Mouse (Mus musculus) lung, postnatal 0 days (tissue): ENCODE data around the gene Pou6f1. TPM values are rescaled to one million over a fixed set of nuclear protein-coding genes. Genes with fewer than 3 reads are reported as not detected.
"Not testable (repeated sequence)": the region's sequence is repeated elsewhere in the genome, so short reads cannot be mapped to it uniquely, and the experiment has no call there.

ENCODE experiments used
- ATAC-seq: fragments of 200-750 bp; cut with Nextera tagmentation; 2 replicates; pipeline ENCODE4 v1.8.0; 2017; ENCODE audit warnings: moderate library complexity
- DNase-seq: peaks from one replicate; pipeline ENCODE4 v3.0.0-alpha.2; 2016; ENCODE audit warnings: low spot score
- H3K27ac ChIP-seq: fragments of 300-500 bp; sonication (generic); 2 replicates; pipeline ENCODE4 v1.5.1; 2014; ENCODE audit warnings: antibody characterized with exemption, mild to moderate bottlenecking, low read length, mixed read lengths
- H3K27me3 ChIP-seq: fragments of 300-500 bp; sonication (generic); replicated peaks from 2 replicates; pipeline ENCODE4 v1.6.1; 2014; ENCODE audit warnings: low read length, mixed read lengths; ENCODE audit not compliant: insufficient read depth
- H3K36me3 ChIP-seq: fragments of 300-500 bp; sonication (generic); 2 replicates; pipeline ENCODE4 v1.6.1; 2014; ENCODE audit warnings: low read length, mixed read lengths; ENCODE audit not compliant: insufficient read depth
- H3K4me1 ChIP-seq: fragments of 300-500 bp; sonication (generic); 2 replicates; pipeline ENCODE4 v1.6.1; 2014; ENCODE audit warnings: antibody characterized with exemption, low read depth, low read length, mixed read lengths; ENCODE audit not compliant: insufficient read depth
- H3K4me2 ChIP-seq: fragments of 300-500 bp; sonication (generic); replicated peaks from 2 replicates; pipeline ENCODE4 v1.6.1; 2014; ENCODE audit warnings: low read depth, mild to moderate bottlenecking, low read length, moderate library complexity, mixed read lengths
- H3K4me3 ChIP-seq: fragments of 300-500 bp; sonication (generic); 2 replicates; pipeline ENCODE4 v1.5.1; 2014; ENCODE audit warnings: low read depth, low read length
- H3K9ac ChIP-seq: fragments of 300-500 bp; sonication (generic); replicated peaks from 2 replicates; pipeline ENCODE4 v1.6.1; 2014; ENCODE audit warnings: low read depth, mild to moderate bottlenecking
- H3K9me3 ChIP-seq: fragments of 300-500 bp; sonication (generic); 2 replicates; pipeline ENCODE4 v1.6.1; 2016; ENCODE audit warnings: low read length, mixed read lengths
- CTCF ChIP-seq: IDR thresholded peaks from 2 replicates; pipeline ENCODE4 v1.5.1; 2016; ENCODE audit warnings: antibody characterized with exemption, mild to moderate bottlenecking
- EP300 ChIP-seq: IDR thresholded peaks from 2 replicates; pipeline ENCODE4 v1.6.1; 2016; ENCODE audit warnings: antibody characterized with exemption, mild to moderate bottlenecking, control low read depth
- WGBS: fragments of 180-500 bp; shearing (Covaris S2); extraction: QIAGEN DNeasy Blood & Tissue Kit; methylation state at CpG from one replicate; pipeline ENCODE4 v1.1.7; 2014; 5-methylcytosine and 5-hydroxymethylcytosine counted together
- polyA plus RNA-seq: library from polyadenylated mRNA; unstranded; fragments of >200 nt; fragmentation: Nextera tagmentation; extraction: Ambion mirVana; gene quantifications from 2 replicates; pipeline ENCODE4 v1.2.1, GENCODE M21; 2015

Pou6f1 gene
- polyA plus RNA-seq, 1 experiment from 2014 or later: 7.6 TPM

GRCm38 (mm10) chr15:100557705-100558433, 41.9 kb downstream of the Pou6f1 start:
- Histone ChIP-seq H3K36me3 (no peaks in the 10 kb centered on the region), H3K4me1 (no peaks in the 10 kb centered on the region), H3K4me2 (no peak overlapping the region), H3K9ac (no peak overlapping the region), H3K9me3 (no peaks in the 10 kb centered on the region), H3K27me3 (no peaks in the 10 kb centered on the region), H3K4me3 (no peak overlapping the region), H3K27ac (no peak overlapping the region)
- DNase-seq (no peak), ATAC-seq (no peak)
- TF ChIP-seq CTCF (no peak), EP300 (no peak)
- WGBS: 68% methylated on average over 5 of the region's 5 CpGs

GRCm38 (mm10) chr15:100556378-100556777, 43.4 kb downstream of the Pou6f1 start:
- Histone ChIP-seq H3K36me3 (no peaks in the 10 kb centered on the region), H3K9ac (no peak overlapping the region), H3K27ac (no peak overlapping the region), H3K9me3 (no peaks in the 10 kb centered on the region), H3K4me1 (no peaks in the 10 kb centered on the region), H3K4me3 (no peak overlapping the region), H3K4me2 (no peak overlapping the region), H3K27me3 (no peaks in the 10 kb centered on the region)
- WGBS: 78% methylated on average over 9 of the region's 9 CpGs
- DNase-seq (no peak), ATAC-seq (no peak)
- TF ChIP-seq EP300: no peak
- TF ChIP-seq CTCF: no peak

- no peak for DNase-seq
- H3K4me3 ChIP-seq: no peak overlapping the region
- H3K4me1 ChIP-seq: peaks cover 4% of the 10 kb centered on the region; the same call in 1 of the 2 replicates
- H3K9me3 ChIP-seq: no peaks in the 10 kb centered on the region
- 76% methylated on average over 5 of the region's 5 CpGs for WGBS
- H3K4me2 ChIP-seq: no peak overlapping the region
- no peaks in the 10 kb centered on the region for H3K36me3 ChIP-seq
- H3K27me3 ChIP-seq: no peaks in the 10 kb centered on the region
- ATAC-seq: no peak
- no peak overlapping the region for H3K27ac ChIP-seq
- TF ChIP-seq EP300: no peak
- TF ChIP-seq CTCF: no peak
- H3K9ac ChIP-seq: no peak overlapping the region
These were observed 43.8 kb downstream of the Pou6f1 start for GRCm38 (mm10) chr15:100555965-100556364.

DNA sequence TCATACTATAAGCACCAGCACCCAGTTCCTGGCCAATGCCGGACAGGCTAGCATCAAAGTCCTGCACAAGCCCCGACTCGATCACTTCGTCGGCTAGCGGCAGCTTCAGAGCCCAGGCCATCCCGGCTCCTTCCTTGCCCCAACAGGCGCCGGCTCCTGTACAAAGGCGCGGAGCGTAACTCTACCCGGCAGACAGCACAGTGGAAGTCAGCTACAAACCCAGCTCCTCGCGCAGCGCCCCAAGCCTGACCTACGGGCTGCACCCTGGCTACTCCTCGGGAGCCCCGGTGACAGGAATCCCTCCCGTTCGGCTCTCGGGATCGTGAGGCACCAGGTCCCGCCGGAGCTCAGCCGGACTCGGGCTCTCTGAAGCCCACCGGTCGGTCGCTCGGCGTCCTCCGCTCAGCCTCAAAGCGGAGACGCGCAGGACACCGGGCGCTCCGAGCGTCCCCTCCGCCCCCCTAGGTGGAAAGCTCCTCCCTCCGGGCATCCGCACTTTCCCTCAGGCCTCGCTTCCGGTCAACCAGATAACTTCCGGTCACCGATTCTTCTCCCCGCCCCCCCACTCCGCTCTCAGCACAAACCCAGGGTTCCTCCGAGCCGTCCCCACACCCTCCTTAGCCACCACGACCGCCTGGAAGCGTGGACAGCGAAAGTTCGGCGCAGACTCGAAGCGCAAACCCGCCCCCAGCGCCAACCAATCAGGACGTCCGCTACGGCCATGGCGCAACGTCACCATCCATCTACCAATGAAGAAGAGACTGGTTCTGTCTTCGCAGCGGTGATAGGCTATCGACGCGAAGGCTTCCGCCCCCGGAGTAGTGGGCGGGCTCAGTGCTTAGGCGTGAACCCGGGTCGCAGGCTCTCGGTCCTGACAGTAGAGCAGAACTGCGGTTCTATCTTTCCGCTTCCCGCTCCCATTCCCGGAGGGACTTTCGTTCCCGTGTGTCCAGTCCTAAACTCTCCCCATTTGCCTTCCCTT, 48.2 kb downstream of the Pou6f1 start, which contains the start of gene Tfcp2:
Tfcp2 (minus strand) TSS at position 683 of the 982 bp plus-strand sequence.
- Histone ChIP-seq H3K4me1 (peaks cover 6% of the 10 kb centered on the region; the same call in 1 of the 2 replicates), H3K4me3 (peak within 1 kb of the TSS; percentile 83), H3K9ac (peak within 1 kb of the TSS; percentile 79), H3K4me2 (peak within 1 kb of the TSS; percentile 96), H3K27me3 (no peaks in the 10 kb centered on the region), H3K36me3 (no peaks in the 10 kb centered on the region), H3K27ac (peak within 1 kb of the TSS; percentile 94), H3K9me3 (no peaks in the 10 kb centered on the region)
- TF ChIP-seq EP300: no peak
- ATAC-seq (peak; percentile 99), DNase-seq (peak; percentile 99)
- WGBS: under 1% methylated on average over 77 of the region's 84 CpGs

- 92% methylated on average over 4 of the region's 4 CpGs for WGBS
- DNase-seq (no peak), ATAC-seq (no peak)
- Histone ChIP-seq H3K27ac (no peak overlapping the region), H3K4me2 (no peak overlapping the region), H3K36me3 (no peaks in the 10 kb centered on the region), H3K27me3 (no peaks in the 10 kb centered on the region), H3K4me1 (peaks cover 6% of the 10 kb centered on the region; the same call in 1 of the 2 replicates), H3K4me3 (no peak overlapping the region), H3K9ac (no peak overlapping the region), H3K9me3 (no peaks in the 10 kb centered on the region; the same call in 1 of the 2 replicates)
- peak; percentile 24; the same call in 1 of the 2 replicates for TF ChIP-seq CTCF
- TF ChIP-seq EP300: no peak
These were observed 49.5 kb downstream of the Pou6f1 start for GRCm38 (mm10) chr15:100550280-100550679.

GRCm38 (mm10) chr15:100543651-100544030, 56.1 kb downstream of the Pou6f1 start:
- not testable (repeated sequence) for H3K4me3 ChIP-seq, H3K9me3 ChIP-seq, H3K9ac ChIP-seq, H3K4me1 ChIP-seq, ATAC-seq, H3K27ac ChIP-seq, H3K4me2 ChIP-seq, H3K27me3 ChIP-seq, H3K36me3 ChIP-seq, DNase-seq
- 97% methylated on average over 14 of the region's 14 CpGs for WGBS

DNA sequence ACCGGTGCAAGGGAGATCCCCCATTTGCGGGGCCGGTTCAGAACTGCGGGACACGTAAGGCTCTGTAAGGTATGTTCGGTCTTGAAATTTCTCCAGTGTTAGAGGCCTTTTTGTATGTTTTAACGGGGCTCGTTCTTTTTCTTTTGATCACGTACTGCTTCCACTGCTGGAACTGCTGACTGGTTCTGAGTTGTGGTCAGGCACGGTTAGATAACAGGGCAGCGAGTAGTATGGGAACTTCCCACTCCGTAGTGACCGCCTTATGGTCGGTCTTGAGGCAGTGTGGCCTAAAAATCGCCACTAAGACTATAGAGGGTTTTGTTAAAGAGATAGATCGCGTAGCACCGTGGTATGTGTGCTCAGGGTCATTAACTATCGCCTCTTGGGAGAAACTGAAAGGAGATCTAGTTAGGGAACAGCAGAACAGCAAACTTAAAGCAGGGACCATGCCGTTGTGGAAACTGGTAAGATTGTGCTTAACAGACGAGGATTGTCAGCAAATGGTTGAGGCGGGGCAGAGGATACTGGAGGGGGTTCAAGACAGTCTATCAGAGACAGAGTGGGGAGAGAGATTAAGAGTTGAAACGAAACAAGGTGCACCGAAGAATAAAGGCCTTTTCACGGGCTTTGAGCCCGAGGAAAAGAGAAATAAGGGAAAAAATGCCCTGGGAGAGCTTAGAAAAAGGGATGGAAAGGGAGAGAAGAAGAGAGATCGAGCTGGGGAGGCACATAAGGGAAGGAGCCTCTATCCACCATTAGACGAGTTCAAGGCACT, 56.7 kb downstream of the Pou6f1 start:
- 97% methylated on average over 25 of the region's 28 CpGs for WGBS
- H3K4me3 ChIP-seq, H3K27me3 ChIP-seq, H3K36me3 ChIP-seq, H3K4me1 ChIP-seq, DNase-seq, H3K4me2 ChIP-seq, H3K9me3 ChIP-seq, H3K27ac ChIP-seq, ATAC-seq, H3K9ac ChIP-seq: not testable (repeated sequence)
